Mouse (Mus musculus) heart, adult 18-20 months (tissue): ENCODE measurements around the gene Ear1. TPM values are rescaled to one million over a fixed set of nuclear protein-coding genes. Genes with fewer than 3 reads are reported as not detected.
"Not testable (repeated sequence)": the region's sequence is repeated elsewhere in the genome, so short reads cannot be mapped to it uniquely, and the experiment has no call there.

Experiments
- DNase-seq, 2 experiments: peaks; one replicate each; pipeline ENCODE4 v3.0.0; 2021 to 2022; ENCODE audit warnings: mixed read lengths in 1 of 2
- long read RNA-seq, 2 experiments: library from polyadenylated mRNA; stranded (forward); transcript quantifications; one replicate each; pipeline ENCODE4 v2.0.0; 2021
- total RNA-seq, 2 experiments: library from RNA; stranded (reverse); gene quantifications; 2 replicates each; pipeline ENCODE4 v1.2.3; 2021

Ear1 gene
- not detected for total RNA-seq
- long read RNA-seq, experiment 1: 0 reads
- long read RNA-seq, experiment 2: 0 reads

DNA sequence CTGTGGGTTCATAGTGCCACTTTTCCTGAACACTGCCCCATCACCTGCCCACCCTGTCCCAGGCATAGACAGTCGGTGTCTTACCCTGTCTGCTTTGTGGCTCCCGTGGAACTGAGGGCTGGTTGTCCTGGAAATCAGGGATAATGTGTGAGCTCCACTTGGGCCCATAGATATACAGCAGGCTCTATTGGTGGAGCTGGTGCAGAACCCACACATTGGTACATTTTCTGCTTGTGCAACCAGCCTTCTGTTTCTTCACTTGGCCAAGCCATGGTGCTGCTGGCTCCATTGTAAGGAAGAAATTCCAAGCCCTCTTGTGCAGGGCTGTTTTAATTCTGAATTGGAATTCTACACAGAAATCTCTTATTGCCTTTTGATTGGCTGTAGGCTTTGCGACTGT, at the start of gene Ear1:
Gene Ear1, minus strand, starts transcription at position 101 of the 400 bp plus-strand sequence.
- DNase-seq: not testable (repeated sequence)

DNA sequence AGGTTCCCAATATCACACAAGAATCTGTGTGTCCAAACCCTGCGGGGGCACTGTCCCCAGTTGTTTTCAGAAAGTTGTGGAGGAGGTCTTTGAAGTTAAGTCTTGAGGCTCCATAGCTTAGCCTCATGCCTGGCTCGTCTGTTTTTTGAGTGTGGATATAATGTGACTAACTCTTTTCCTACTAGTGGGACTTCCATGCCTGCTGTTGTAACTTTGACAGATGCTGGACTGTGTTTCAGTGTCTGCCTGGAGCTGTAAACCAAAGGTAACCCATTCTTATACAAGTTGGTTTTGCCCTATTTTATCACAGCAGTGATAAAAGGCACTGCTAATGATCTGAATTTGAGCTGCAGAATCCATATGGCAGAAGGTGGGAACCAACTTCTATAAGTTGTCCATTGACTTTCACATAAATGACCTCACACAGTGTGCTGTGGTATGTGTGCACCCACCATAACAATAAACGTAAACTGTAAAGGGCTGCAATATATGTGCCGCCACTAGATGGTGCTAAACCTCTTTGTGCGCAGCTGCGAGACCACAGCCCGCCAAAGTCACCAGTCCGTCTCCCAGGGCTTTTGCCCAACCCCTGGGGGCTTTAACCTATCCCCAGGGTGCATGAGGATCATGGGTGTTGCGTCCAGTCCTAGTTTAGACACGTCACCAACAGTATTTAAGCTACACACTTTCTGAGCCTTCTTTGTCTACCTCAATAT, 49.5 kb upstream of the Ear1 start, which contains the start of gene Gm8113:
Gene Gm8113, plus strand, starts transcription at position 703 of the 716 bp plus-strand sequence.
- DNase-seq: peak; percentile 44 to 74

DNA sequence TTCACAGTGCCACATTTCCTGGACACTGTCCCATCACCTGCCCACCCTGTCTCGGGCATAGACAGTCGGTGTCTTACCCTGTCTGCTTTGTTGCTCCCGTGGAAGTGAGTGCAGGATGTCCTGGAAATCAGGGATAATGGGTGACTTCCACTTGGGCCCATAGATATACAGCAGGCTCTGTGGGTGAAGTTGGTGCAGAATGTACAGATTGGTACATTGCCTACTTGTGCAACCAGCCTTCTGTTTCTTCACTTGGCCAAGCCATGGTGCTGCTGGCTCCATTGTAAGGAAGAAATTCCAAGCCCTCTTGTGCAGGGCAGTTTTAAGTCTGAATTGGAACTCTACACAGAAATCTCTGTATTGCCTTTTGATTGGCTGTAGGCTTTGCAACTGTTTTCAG, 48.1 kb upstream of the Ear1 start, which contains the start of gene Ear10:
Gene Ear10, minus strand, starts transcription at position 101 of the 400 bp plus-strand sequence.
- DNase-seq: not testable (repeated sequence)

DNA sequence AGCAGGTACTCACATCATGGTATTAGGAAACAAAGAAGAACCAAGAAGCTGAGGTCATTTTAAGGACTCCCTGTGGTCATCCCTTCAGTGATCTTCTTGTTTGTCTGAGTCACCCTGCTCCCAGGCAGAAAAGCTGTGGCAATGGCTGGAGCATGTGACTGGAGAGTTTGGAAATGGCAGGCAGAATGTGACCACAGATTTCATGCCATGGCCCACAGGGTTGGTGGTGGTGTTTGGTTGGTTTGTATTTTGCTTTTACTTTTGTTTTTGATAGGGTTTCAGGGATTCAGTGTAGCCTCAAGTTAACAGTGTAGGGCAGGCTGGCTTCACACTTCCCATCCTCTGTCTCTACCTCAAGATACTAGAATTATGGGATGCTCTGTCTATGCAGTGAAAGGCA, 42.9 kb upstream of the Ear1 start:
- not testable (repeated sequence) for DNase-seq

DNA sequence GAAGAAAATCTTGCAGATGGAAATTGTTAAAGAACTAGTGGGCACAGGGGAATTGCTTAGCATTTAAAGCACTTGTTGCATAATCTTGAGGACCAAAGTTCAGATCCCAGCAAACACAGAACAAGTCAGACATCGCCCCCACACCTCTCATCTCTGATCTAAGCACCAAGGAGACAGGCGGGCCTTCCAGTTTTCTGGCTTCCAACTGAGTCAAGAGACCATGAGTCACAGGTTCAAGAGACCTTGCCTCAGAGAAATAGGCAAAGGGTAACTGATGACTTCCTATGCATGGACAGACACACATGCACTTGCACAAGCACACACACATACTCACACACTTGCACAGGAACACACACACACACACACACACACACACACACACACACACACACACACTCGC, 23.3 kb upstream of the Ear1 start:
- DNase-seq: not testable (repeated sequence)

DNA sequence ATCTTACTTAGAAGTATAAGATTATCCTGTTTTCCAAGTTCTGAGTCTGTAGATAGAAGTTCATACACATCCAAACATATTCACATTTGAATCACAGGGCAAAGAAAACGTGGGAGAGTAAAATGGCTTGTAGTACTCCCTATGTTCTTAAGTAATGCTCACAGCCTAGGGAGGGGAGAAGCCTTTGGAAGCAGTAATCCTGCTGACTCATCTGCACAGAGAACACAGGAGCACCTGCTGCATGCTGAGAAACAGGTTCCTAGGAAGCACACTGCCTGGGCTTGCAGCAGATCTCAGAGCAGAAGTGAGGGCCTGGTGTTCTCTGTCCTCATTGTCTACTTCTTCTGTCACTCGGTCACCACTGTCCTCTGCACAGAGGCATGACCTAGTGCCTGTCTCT, 20.0 kb upstream of the Ear1 start:
- not testable (repeated sequence) for DNase-seq

DNA sequence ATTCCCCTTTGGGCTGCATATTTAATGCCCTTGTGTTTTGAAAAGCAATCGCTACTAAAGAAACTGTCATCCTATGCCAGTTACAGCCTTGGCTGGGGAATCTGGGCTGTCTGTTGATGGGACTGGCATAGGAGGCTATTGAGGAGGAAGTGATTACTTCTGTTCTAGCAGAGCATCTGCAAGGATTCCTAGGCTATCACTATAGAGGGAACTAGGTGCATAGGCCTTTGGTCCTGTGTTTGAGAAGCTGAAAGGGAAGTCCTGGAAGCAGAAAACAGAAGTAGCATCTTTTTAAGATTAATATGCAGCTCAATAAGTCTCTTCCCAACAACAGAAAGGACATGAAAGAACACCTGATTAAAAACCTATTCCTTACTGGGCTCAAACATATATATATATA, 16.0 kb upstream of the Ear1 start:
- not testable (repeated sequence) for DNase-seq

DNA sequence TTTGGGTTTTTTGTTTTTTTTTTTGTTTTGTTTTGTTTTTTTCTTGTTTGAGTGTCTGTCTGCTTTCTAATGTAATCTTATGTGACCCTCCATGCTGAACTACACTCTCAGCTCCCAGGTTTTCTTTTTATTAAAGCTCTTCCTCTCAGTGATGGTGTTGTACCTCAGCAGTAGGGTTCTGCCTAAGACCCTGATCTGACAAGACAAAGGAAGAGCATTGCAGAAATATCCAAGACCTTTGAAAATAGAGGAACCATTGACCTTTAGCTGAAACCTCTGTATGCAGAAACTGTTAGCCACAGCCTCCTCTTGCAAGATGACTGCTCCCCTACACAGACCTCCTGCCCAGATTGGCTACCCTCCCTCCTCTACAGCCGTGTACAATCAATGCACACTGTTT, 10.9 kb upstream of the Ear1 start:
- DNase-seq: not testable (repeated sequence)

DNA sequence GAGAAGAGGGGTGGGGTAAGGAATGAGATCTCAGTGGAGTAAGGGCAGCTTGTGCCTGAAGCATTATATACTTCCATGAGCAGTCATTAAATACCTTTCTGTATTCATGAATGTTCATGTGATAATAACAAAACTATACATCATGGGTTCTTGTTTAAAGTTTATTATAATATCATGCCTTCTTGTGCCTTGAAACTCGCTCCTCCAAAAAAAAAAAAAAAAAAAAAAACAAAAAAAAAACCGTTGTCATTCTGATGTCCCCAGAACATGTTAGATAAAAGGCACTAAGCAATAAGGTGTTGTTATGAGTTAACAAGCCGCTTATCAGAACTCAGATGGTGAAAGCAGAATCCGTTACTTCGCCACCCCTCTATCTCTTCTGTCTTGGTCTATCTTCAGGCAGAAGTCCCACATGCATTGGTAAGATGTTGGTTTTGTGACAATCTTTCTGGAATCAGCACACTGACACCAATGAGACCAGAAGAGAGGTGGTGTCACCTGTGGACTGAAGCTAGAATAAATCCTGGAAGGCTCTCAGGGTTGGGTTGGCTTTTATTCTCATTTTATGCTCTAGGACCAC, 4.7 kb upstream of the Ear1 start:
- not testable (repeated sequence) for DNase-seq

DNA sequence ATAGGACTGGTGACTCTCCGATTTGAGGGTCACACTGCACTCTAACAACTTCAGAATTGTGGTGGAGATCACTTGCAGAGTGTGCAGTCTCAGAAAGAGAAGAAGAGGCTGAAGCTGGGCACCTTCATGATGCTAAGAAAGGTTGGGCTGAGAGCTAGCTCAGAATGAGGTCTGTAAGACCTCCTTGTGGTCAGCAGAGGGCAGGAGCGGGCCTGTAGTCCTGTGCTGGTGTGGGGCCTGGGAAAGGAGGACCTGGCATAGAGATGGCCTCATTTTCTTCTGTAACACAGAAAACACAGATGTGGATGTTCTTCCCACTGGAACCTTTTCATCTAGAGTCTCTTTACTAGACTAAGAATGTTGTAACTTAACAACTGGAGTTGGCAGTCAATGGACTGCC, 2.5 kb upstream of the Ear1 start:
- DNase-seq: not testable (repeated sequence)

DNA sequence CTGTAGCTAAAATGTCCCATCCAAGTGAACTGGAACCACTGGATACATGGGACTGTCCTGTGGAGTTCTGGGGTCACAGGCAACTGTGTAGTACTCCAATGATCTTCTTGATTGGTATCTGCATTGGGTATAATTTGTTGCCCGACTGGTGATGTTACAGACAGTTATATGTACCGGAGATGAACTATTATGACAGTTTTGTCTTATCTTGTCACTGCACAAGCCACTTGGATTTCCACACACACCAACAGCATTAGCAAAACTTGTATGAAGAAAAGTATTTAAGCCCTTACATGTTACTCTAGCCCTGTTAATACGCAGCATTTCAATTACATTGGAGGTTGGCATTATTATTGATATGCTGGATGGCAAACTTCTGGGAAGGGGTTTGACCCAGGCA, 455 bp downstream of the Ear1 start:
- DNase-seq: not testable (repeated sequence)

DNA sequence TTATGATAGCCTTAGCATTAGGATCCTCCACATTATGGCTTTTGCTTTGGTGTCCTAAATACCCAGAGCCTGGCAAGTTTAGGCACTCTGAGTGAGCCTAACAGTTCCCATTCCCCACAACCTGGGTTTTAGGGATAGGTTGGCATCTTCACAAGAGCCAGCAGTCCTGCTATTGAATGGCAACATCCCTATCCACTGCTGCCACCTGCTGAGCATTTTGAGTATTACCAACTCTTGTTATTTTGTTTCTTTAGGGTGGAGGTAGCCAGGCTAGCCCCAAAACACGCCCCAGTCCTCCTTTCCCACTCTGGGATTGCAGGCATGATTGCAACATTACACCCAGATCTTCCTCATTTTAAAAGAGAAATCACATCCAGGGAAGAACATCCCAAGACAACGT, 14.8 kb downstream of the Ear1 start:
- DNase-seq: peak; percentile 0 to 10

DNA sequence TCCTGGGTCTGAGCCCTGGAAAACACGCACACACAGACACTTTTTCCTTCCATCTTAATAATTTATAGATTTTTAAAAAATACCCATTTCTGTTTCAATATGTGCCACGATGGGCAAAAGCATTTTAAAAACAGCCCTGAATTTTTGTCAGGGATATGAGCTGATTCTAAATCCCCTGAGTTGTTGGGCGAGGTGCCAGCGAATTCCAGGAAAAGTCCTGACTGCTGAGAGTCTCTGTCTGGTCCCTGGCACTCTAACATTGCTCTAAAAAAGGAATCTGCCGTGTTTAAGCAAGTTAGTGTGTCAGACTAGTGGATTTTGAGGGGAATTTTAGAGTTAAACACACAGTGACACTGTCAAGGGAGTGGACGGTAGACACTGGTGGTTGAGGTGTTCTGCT, 15.9 kb downstream of the Ear1 start:
- peak; percentile 1 to 4 for DNase-seq

DNA sequence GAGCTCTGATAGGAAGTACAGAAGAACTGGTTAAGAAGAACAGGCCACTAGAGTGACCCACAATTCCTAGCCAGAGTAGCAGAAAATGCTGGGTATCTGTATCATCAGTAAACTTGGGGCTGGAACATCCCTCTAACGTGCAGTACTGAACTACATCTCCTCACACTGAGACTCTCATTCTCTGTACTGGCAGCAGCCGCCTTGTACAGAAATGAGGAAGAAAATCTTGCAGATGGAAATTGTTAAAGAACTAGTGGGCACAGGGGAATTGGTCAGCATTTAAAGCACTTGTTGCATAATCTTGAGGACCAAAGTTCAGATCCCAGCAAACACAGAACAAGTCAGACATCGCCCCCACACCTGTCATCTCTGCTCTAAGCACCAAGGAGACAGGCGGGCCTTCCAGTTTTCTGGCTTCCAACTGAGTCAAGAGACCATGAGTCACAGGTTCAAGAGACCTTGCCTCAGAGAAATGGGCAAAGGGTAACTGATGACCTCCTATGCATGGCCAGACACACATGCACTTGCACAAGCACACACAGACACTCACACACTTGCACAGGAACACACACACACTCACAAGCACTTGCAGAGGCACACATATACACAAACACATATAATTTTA, 31.3 kb downstream of the Ear1 start:
- DNase-seq: peak in 1 of 2 experiments; percentile 0

DNA sequence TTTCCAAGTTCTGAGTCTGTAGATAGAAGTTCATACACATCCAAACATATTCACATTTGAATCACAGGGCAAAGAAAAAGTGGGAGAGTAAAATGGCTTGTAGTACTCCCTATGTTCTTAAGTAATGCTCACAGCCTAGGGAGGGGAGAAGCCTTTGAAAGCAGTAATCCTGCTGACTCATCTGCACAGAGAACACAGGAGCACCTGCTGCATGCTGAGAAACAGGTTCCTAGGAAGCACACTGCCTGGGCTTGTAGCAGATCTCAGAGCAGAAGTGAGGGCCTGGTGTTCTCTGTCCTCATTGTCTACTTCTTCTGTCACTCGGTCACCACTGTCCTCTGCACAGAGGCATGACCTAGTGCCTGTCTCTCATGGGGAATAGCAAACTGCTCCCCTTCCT, 34.3 kb downstream of the Ear1 start:
- DNase-seq: not testable (repeated sequence)

DNA sequence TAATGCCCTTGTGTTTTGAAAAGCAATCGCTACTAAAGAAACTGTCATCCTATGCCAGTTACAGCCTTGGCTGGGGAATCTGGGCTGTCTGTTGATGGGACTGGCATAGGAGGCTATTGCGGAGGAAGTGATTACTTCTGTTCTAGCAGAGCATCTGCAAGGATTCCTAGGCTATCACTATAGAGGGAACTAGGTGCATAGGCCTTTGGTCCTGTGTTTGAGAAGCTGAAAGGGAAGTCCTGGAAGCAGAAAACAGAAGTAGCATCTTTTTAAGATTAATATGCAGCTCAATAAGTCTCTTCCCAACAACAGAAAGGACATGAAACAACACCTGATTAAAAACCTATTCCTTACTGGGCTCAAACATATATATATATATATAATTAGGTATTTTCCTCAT, 40.0 kb downstream of the Ear1 start:
- not testable (repeated sequence) for DNase-seq

DNA sequence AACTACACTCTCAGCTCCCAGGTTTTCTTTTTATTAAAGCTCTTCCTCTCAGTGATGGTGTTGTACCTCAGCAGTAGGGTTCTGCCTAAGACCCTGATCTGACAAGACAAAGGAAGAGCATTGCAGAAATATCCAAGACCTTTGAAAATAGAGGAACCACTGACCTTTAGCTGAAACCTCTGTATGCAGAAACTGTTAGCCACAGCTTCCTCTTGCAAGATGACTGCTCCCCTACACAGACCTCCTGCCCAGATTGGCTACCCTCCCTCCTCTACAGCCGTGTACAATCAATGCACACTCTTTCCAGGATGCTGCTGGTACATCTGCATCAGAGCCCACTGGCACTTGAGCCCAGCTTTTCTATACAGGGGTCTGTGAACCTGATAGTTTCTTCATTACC, 44.9 kb downstream of the Ear1 start:
- DNase-seq: peak in 1 of 2 experiments; percentile 27

DNA sequence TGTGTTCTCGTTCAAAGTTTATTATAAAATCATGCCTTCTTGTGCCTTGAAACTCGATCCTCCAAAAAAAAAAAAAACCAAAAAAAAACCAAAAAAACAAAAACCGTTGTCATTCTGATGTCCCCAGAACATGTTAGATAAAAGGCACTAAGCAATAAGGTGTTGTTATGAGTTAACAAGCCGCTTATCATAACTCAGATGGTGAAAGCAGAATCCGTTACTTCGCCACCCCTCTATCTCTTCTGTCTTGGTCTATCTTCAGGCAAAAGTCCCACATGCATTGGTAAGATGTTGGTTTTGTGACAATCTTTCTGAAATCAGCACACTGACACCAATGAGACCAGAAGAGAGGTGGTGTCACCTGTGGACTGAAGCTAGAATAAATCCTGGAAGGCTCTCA, 51.1 kb downstream of the Ear1 start:
- DNase-seq: not testable (repeated sequence)

DNA sequence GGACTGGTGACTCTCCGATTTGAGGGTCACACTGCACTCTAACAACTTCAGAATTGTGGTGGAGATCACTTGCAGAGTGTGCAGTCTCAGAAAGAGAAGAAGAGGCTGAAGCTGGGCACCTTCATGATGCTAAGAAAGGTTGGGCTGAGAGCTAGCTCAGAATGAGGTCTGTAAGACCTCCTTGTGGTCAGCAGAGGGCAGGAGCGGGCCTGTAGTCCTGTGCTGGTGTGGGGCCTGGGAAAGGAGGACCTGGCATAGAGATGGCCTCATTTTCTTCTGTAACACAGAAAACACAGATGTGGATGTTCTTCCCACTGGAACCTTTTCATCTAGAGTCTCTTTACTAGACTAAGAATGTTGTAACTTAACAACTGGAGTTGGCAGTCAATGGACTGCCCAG, 53.4 kb downstream of the Ear1 start:
- not testable (repeated sequence) for DNase-seq

DNA sequence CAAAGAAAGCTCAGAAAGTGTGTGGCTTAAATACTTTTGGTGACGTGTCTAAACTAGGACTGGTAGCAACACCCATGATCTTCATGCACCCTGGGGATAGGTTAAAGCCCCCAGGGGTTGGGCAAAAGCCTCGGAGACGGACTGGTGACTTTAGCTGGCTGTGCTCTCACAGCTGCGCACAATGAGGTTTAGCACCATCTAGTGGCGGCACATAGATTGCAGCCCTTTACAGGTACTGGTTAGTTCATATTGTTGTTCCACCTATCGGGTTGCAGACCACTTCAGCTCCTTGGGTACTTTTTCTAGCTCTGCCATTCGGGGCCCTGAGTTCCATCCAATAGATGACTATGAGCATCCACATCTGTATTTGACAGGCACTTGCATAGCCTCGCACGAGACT, 62.9 kb downstream of the Ear1 start:
- DNase-seq: peak in 1 of 2 experiments; percentile 45

DNA sequence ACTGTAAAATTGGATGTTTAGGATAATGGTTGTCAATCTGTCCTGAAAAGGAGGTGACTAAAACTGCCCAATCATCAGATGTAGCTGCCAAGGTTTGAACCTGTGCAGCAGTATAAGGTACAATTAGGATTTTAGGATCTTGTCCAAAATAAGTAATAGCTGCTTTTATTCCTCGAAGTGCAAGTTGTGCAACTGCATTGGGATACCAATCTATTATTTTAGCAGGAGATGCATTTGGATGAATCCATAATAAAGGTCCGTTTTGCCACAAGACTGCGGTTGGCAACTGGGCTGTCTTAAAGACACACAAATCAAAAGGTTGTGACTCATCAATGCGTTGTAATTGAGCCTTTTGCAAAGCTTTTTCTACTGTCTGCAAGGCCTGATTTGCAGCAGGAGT, 67.2 kb downstream of the Ear1 start:
- not testable (repeated sequence) for DNase-seq

DNA sequence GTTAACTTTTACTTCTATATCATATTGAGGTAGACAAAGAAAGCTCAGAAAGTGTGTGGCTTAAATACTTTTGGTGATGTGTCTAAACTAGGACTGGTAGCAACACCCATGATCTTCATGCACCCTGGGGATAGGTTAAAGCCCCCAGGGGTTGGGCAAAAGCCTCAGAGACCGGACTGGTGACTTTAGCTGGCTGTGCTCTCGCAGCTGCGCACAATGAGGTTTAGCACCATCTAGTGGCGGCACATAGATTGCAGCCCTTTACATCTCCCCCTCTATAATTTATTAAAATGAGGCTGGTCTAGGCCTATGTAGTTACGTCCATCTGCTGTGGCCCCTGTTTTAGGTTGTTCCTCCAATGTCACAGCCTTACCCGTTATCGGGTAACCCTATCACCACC, 70.9 kb downstream of the Ear1 start:
- DNase-seq: not testable (repeated sequence)

DNA sequence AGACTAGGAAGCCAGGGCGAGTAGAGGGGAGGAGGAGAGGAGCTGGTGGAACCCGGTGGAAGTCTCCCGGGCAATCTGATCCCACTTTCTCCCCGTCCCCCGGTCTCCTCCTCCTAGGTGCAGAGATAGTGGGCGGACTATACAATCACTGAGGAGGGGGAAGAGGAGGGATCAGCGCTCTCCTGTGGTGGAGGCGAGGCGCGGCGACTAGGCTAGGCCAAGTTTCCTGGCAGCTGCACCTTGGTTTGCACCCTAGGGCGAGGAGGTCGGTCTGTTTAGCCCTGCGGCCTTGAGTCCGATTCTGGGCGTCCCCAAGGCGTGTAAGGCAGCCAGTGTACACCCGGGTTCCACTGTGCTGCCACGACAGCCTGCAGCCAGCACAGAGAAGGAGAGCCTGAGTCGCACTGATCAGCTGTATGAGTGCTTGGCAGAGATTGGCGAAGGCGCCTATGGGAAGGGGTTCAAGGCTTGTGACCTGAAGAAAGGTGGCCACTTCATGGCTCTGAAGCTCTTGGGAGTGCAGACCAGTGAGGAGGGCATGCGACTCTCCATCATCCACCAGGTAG, 78.3 kb downstream of the Ear1 start:
- DNase-seq: not testable (repeated sequence)
